9 mouse cellular contexts compared by ENCODE assay signal in genomic region chr15:95574661-95575060, GRCm38 (mm10). TPM values are rescaled to one million over a fixed set of nuclear protein-coding genes. Genes with fewer than 3 reads are reported as not detected.
A peak's percentile ranks its signal among the peaks of the same experiment; 100 is the strongest.
DNase-seq lines count a peak whose midpoint lies in the region; ATAC-seq and TF ChIP-seq lines count a peak whose summit lies in the region.
"Had no signal": no experiment of that assay in that cellular context is flagged by ENCODE, and none has a peak within 500 bp of the region (broad histone marks: within the 10 kb centered on the region; RNA-seq: fewer than 3 reads in every experiment).

No protein-coding gene starts in this region.

- H3K9ac ChIP-seq in heart, postnatal 0 days (replicated peaks; ENCODE audit: low read depth, low read length): no peak overlapping the region
- H3K9ac ChIP-seq in midbrain, embryonic 13.5 days (replicated peaks): no peak overlapping the region
- H3K9ac ChIP-seq: stomach, embryonic 15.5 days had no signal

- H3K27ac ChIP-seq in heart, postnatal 0 days (ENCODE audit: low read depth): no peak overlapping the region
- H3K27ac ChIP-seq in midbrain, embryonic 13.5 days: no peak overlapping the region
- H3K27ac ChIP-seq: stomach, embryonic 15.5 days had no signal

- H3K4me1 ChIP-seq in heart, postnatal 0 days (ENCODE audit: control insufficient read depth, insufficient read depth): no peaks in the 10 kb centered on the region
- H3K4me1 ChIP-seq in midbrain, embryonic 13.5 days (replicated peaks): peaks cover 3% of the 10 kb centered on the region; the same call in 1 of the 2 replicates
- H3K4me1 ChIP-seq: stomach, embryonic 15.5 days had no signal

- TF ChIP-seq CTCF in heart, postnatal 0 days (IDR thresholded peaks at IDR 0.05; ENCODE audit: low read depth): peak; percentile 82

- no peaks in the 10 kb centered on the region for H3K36me3 ChIP-seq in heart, postnatal 0 days (replicated peaks; ENCODE audit: control insufficient read depth, insufficient read depth, low read length)
- no peaks in the 10 kb centered on the region for H3K36me3 ChIP-seq in midbrain, embryonic 13.5 days
- H3K36me3 ChIP-seq: stomach, embryonic 15.5 days had no signal

- peak; percentile 33 for DNase-seq in gastrocnemius, postnatal 10 days
- DNase-seq in gastrocnemius, postnatal 25 days: no peak
- peak; percentile 79 for DNase-seq in NIH3T3 (ENCODE audit: low read depth)
- DNase-seq in cerebellum, postnatal 36 days: peak; percentile 46 to 72
- peak; percentile 37 for DNase-seq in heart, postnatal 0 days (ENCODE audit: low spot score)
- peak; percentile 54 to 87 for DNase-seq in layer of hippocampus, postnatal 14 days (ENCODE audit: low spot score in 2 of 2)
- peak; percentile 39 for DNase-seq in thymus, postnatal 14 days

- H3K4me2 ChIP-seq in heart, postnatal 0 days (ENCODE audit: low read depth, low read length): no peak overlapping the region
- no peak overlapping the region for H3K4me2 ChIP-seq in midbrain, embryonic 13.5 days (replicated peaks)
- H3K4me2 ChIP-seq: stomach, embryonic 15.5 days had no signal

- no peaks in the 10 kb centered on the region for H3K9me3 ChIP-seq in heart, postnatal 0 days (replicated peaks; ENCODE audit: control insufficient read depth, low read length)
- H3K9me3 ChIP-seq in midbrain, embryonic 13.5 days: peaks cover 4% of the 10 kb centered on the region; the same call in 1 of the 2 replicates
- H3K9me3 ChIP-seq: stomach, embryonic 15.5 days had no signal

- no peak overlapping the region for H3K4me3 ChIP-seq in heart, postnatal 0 days (ENCODE audit: low read depth, low read length)
- no peak overlapping the region for H3K4me3 ChIP-seq in midbrain, embryonic 13.5 days (replicated peaks)
- H3K4me3 ChIP-seq: stomach, embryonic 15.5 days had no signal

- ATAC-seq in heart, postnatal 0 days (ENCODE audit: insufficient read depth, low read depth): no peak
- ATAC-seq in midbrain, embryonic 13.5 days: 0 out of 2 replicates have a peak, but pooled peaks have one; percentile 55

- H3K27me3 ChIP-seq in heart, postnatal 0 days (ENCODE audit: control insufficient read depth, insufficient read depth, low read length): 0 out of 2 replicates have a peak, but pooled peaks cover 5% of the 10 kb centered on the region
- H3K27me3 ChIP-seq in midbrain, embryonic 13.5 days: peaks cover 23% of the 10 kb centered on the region

- WGBS in heart, postnatal 0 days: 13% methylated on average over 5 of the region's 5 CpGs
- 16% methylated on average over 5 of the region's 5 CpGs for WGBS in midbrain, embryonic 13.5 days

- TF ChIP-seq EP300 in heart, postnatal 0 days (IDR thresholded peaks at IDR 0.05; ENCODE audit: low read depth): no peak

RNA-seq across cellular contexts. Expression of gene Nell2, which starts 46.3 kb away (rescaled TPM):
- total RNA-seq in gastrocnemius, postnatal 10 days (2021): 1 to 10 TPM in 1 of 2 experiments, under 1 TPM in 1; 0.84 to 1.1 TPM
- total RNA-seq in gastrocnemius, postnatal 25 days (2021): under 1 TPM in 1 of 2 experiments, not detected in 1; 0.20 TPM
- total RNA-seq in heart, postnatal 0 days (2014; rRNA removed; ENCODE audit: low replicate concordance): 0.11 TPM in 1 of 2 replicates, not detected in the other
- polyA plus RNA-seq in heart, postnatal 0 days (2015; fragmentation: Nextera tagmentation; extraction: Ambion mirVana): 0.07 TPM in 1 of 2 replicates, not detected in the other
- 100 to 1,000 TPM; 841 to 860 TPM for total RNA-seq in layer of hippocampus, postnatal 14 days (2021)
- polyA plus RNA-seq in midbrain, embryonic 13.5 days (2015; fragmentation: Nextera tagmentation; extraction: Ambion mirVana): 153 and 157 TPM in 2 replicates

Comparison
In these comparisons a context has a peak if more than half of its experiments do, and no peak if none do; other contexts are left out.
1. RNA of gene Nell2, which starts 46.3 kb away (total RNA-seq): 841 to 860 TPM in layer of hippocampus, postnatal 14 days; 0.84 to 1.1 TPM in gastrocnemius, postnatal 10 days, 0.20 TPM in gastrocnemius, postnatal 25 days and 0.11 TPM in heart, postnatal 0 days; every median in the first group is over 100 times any median in the second.